Mouse (Mus musculus) ES-E14 (cell line): ENCODE results near the gene Actr6. TPM values are rescaled to one million over a fixed set of nuclear protein-coding genes. Genes with fewer than 3 reads are reported as not detected.
"Not testable (repeated sequence)": the region's sequence is repeated elsewhere in the genome, so short reads cannot be mapped to it uniquely, and the experiment has no call there.

ENCODE experiments used
- DNase-seq: peaks from one replicate; pipeline ENCODE4 v3.0.0-alpha.2; 2013; ENCODE audit warnings: low read depth, low spot score
- H3K27ac ChIP-seq: 2 replicates; pipeline ENCODE4 v1.5.1; 2012; ENCODE audit warnings: low read depth, mild to moderate bottlenecking, low read length, moderate library complexity, mixed read lengths; ENCODE audit not compliant: poor library complexity, insufficient read depth, severe bottlenecking
- H3K36me3 ChIP-seq: 2 replicates; pipeline ENCODE4 v1.6.1; 2012; ENCODE audit warnings: mild to moderate bottlenecking, low read length, moderate library complexity, mixed read lengths; ENCODE audit not compliant: control insufficient read depth, poor library complexity, insufficient read depth, severe bottlenecking
- H3K4me1 ChIP-seq, 2 experiments: fragments of 150-350 bp in 1 of 2; sonication (generic) in 1 of 2; 2 replicates each; pipeline ENCODE4 v1.6.1; 2012; ENCODE audit warnings: low read length in 2 of 2, mild to moderate bottlenecking in 1 of 2, mixed read lengths in 1 of 2; ENCODE audit not compliant: control insufficient read depth in 2 of 2, insufficient read depth in 2 of 2, poor library complexity in 1 of 2
- H3K4me3 ChIP-seq, 2 experiments: fragments of 150-350 bp in 1 of 2; sonication (generic) in 1 of 2; 2 replicates each; pipeline ENCODE4 v1.5.1; 2012; ENCODE audit warnings: low read length in 2 of 2, low read depth in 1 of 2, mild to moderate bottlenecking in 1 of 2, mixed read lengths in 1 of 2; ENCODE audit not compliant: insufficient read depth in 1 of 2, poor library complexity in 1 of 2, severe bottlenecking in 1 of 2
- H3K9ac ChIP-seq: 2 replicates; pipeline ENCODE4 v1.6.1; 2012; ENCODE audit warnings: low read depth, mild to moderate bottlenecking, low read length, mixed read lengths; ENCODE audit not compliant: poor library complexity, insufficient read depth, severe bottlenecking
- H3K9me3 ChIP-seq: fragments of 150-350 bp; sonication (generic); 2 replicates; pipeline ENCODE4 v1.6.1; 2012; ENCODE audit warnings: low read depth, mild to moderate bottlenecking, low read length; ENCODE audit not compliant: control insufficient read depth, insufficient read depth
- CHD2 ChIP-seq: IDR thresholded peaks from 2 replicates; pipeline ENCODE4 v1.6.1; 2014; ENCODE audit warnings: mild to moderate bottlenecking, low read depth, low read length, inconsistent platforms
- HCFC1 ChIP-seq: IDR thresholded peaks from 2 replicates; pipeline ENCODE4 v1.6.1; 2012; ENCODE audit warnings: low read length, inconsistent platforms, borderline replicate concordance; ENCODE audit not compliant: insufficient read depth
- MAFK ChIP-seq: IDR thresholded peaks from 2 replicates; pipeline ENCODE4 v1.6.1; 2014; ENCODE audit warnings: mild to moderate bottlenecking, low read depth, low read length, inconsistent platforms; ENCODE audit not compliant: insufficient read depth
- ZC3H11A ChIP-seq: IDR thresholded peaks from 2 replicates; pipeline ENCODE4 v1.6.1; 2012; ENCODE audit warnings: low read depth, mild to moderate bottlenecking, inconsistent platforms, low read length, borderline replicate concordance
- ZNF384 ChIP-seq: IDR thresholded peaks from 2 replicates; pipeline ENCODE4 v1.6.1; 2012; ENCODE audit warnings: low read depth, low read length, inconsistent platforms
- in situ Hi-C, 2 experiments: fragments of 600-800 bp; cut with MboI; formaldehyde crosslinking; loops; one replicate each; pipeline ENCODE4 v1.15.1; 2025; ENCODE audit warnings: low sequenced_read_pairs in 2 of 2, inconsistent platforms in 1 of 2; ENCODE audit not compliant: unreplicated experiment in 2 of 2
- total RNA-seq: library from RNA; depleted of rRNA; stranded (reverse); fragments of 300-350 nt; gene quantifications from 2 replicates; pipeline ENCODE4 v1.2.3, GENCODE M21; 2012; rRNA removed

Gene Actr6
- total RNA-seq, 1 experiment = 17.2 TPM

DNA sequence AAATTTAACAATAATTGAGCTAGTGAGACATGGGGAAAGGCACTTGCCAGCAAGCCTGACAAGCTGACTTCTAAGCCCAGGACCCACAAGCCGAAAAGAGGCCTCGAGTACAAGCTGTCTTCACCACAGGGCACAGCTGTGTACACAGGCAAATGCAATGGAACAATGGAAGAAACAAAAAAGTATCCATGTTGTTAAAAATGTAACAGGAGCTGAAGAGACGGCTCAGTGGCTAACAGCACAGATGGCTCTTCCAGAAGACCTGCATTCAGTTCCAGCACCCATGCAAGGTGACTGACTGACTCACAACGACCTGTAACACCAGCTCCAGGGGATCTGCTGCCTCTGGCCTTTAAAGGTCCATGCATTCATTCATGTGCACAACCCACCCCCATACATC, 55.5 kb downstream of the Actr6 start:
- H3K27ac ChIP-seq = no peak overlapping the region
- no peak overlapping the region for H3K4me3 ChIP-seq
- no peak overlapping the region for H3K9ac ChIP-seq
- in situ Hi-C loops = no loop called here
- no peaks in the 10 kb centered on the region for H3K4me1 ChIP-seq
- DNase-seq = no peak
- no peaks in the 10 kb centered on the region for H3K9me3 ChIP-seq
- TF ChIP-seq ZC3H11A (no peak), CHD2 (no peak), ZNF384 (no peak), HCFC1 (no peak), MAFK (no peak)
- H3K36me3 ChIP-seq = peaks cover 4% of the 10 kb centered on the region; the same call in 1 of the 2 replicates

GRCm38 (mm10) chr10:89670371-89670770, 61.7 kb downstream of the Actr6 start:
- H3K9me3 ChIP-seq, H3K27ac ChIP-seq, H3K36me3 ChIP-seq, H3K9ac ChIP-seq, in situ Hi-C loops, H3K4me3 ChIP-seq, DNase-seq, H3K4me1 ChIP-seq: not testable (repeated sequence)

- Histone ChIP-seq H3K4me3 (no peak overlapping the region), H3K36me3 (peaks cover 6% of the 10 kb centered on the region), H3K27ac (no peak overlapping the region), H3K9ac (no peak overlapping the region), H3K4me1 (peaks cover 0 to 4% of the 10 kb centered on the region in 2 experiments; a peak in 1 of 4 replicates), H3K9me3 (no peaks in the 10 kb centered on the region)
- TF ChIP-seq ZNF384 (no peak), HCFC1 (no peak), CHD2 (no peak), ZC3H11A (no peak), MAFK (no peak)
- in situ Hi-C loops = no loop called here
- no peak for DNase-seq
Observed at GRCm38 (mm10) chr10:89667571-89667970, 64.5 kb downstream of the Actr6 start.

GRCm38 (mm10) chr10:89665679-89666078, 66.4 kb downstream of the Actr6 start:
- peaks cover 0 to 4% of the 10 kb centered on the region in 2 experiments; a peak in 1 of 4 replicates for H3K4me1 ChIP-seq
- in situ Hi-C loops = no loop called here
- H3K27ac ChIP-seq = no peak overlapping the region
- H3K9ac ChIP-seq = no peak overlapping the region
- no peak overlapping the region for H3K4me3 ChIP-seq
- DNase-seq = no peak
- TF ChIP-seq ZNF384 = no peak
- TF ChIP-seq CHD2 = no peak
- TF ChIP-seq HCFC1 = no peak
- TF ChIP-seq MAFK = no peak
- TF ChIP-seq ZC3H11A = no peak
- peaks cover 6% of the 10 kb centered on the region for H3K36me3 ChIP-seq
- H3K9me3 ChIP-seq = no peaks in the 10 kb centered on the region

DNA sequence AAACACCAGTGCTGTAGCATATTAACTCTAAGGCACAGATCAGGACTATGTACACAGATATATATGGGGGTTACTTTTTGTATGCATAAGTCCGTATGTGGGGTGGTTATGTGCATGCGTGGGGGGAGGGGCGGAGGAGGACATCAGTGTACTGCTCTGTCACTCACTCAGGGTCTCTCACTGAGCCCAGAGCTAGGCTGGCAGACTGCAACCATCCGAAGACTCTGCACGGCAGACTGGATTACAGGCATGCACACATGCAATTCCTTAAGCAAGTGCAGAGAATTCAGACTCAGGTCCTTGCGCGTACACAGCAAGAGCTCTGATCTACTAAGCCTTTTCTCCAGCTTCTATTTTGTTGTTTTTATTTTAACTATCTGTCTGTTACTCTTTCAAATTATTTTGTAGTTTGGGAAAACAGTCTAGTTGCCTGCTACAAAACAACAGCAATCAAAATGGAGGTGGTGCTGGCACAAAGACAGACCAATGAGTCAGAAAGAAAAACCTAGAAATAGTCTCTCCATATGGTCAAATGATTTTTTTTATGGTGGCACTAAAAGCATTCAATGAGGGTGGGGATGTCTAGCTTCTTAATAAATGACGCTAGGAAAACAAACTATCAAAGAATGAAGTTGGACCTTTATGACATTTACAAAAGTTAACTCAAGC, 67.0 kb downstream of the Actr6 start:
- Histone ChIP-seq H3K4me3 (no peak overlapping the region), H3K4me1 (no peaks in the 10 kb centered on the region), H3K36me3 (peaks cover 6% of the 10 kb centered on the region), H3K27ac (no peak overlapping the region), H3K9me3 (no peaks in the 10 kb centered on the region), H3K9ac (no peak overlapping the region)
- TF ChIP-seq MAFK = no peak
- TF ChIP-seq ZNF384 = no peak
- no peak for TF ChIP-seq HCFC1
- TF ChIP-seq CHD2 = no peak
- TF ChIP-seq ZC3H11A = no peak
- in situ Hi-C loops = no loop called here
- no peak for DNase-seq

Other genes starting within 250 kb of the Actr6 start
- 0.21 TPM in 1 of 2 replicates, not detected in the other for gene Nr1h4, start 198.7 kb downstream of the Actr6 start, total RNA-seq
- gene Slc17a8, start 111.0 kb downstream of the Actr6 start, total RNA-seq = not detected in 2 replicates
- gene Scyl2, start 46.0 kb downstream of the Actr6 start, total RNA-seq = 14.5 and 17.7 TPM in 2 replicates
- gene Uhrf1bp1l, start 12.7 kb upstream of the Actr6 start, total RNA-seq = 32.3 and 34.5 TPM in 2 replicates
- gene Anks1b, start 141.2 kb upstream of the Actr6 start, total RNA-seq = 2.6 and 3.9 TPM in 2 replicates